Mouse (Mus musculus): Measurements from ENCODE around the gene Gm28048. TPM values are rescaled to one million over a fixed set of nuclear protein-coding genes. Genes with fewer than 3 reads are reported as not detected.

Gene Gm28048
- polyA plus RNA-seq, 1 experiment = 0.05 TPM

GRCm38 (mm10) chr11:22844754-22845718, 136.9 kb downstream of the Gm28048 start:
- no peak overlapping the region for H3K4me3 ChIP-seq (ENCODE audit: extremely low read depth, insufficient read depth, insufficient read length)
- no peaks in the 10 kb centered on the region for H3K27me3 ChIP-seq (ENCODE audit: control insufficient read depth, insufficient read depth, low read length)
- peak overlapping the region; percentile 81 for H3K27ac ChIP-seq (ENCODE audit: insufficient read depth, low read length)
- no peaks in the 10 kb centered on the region for H3K36me3 ChIP-seq (ENCODE audit: control insufficient read depth, insufficient read depth, low read length)
- TF ChIP-seq POLR2A (IDR thresholded peaks at IDR 0.05; ENCODE audit: low read depth, low read length) = no peak
- TF ChIP-seq CTCF (IDR thresholded peaks at IDR 0.05; ENCODE audit: extremely low read depth, insufficient read depth, insufficient read length, insufficient replicate concordance) = no peak
- 12% methylated on average over 4 of the region's 4 CpGs for WGBS
- peaks cover 64% of the 10 kb centered on the region for H3K4me1 ChIP-seq (ENCODE audit: control insufficient read depth, insufficient read depth, insufficient read length)
- no peak for DNase-seq (ENCODE audit: low read depth in 1 of 2, low spot score in 2 of 2)

GRCm38 (mm10) chr11:22839456-22839855, 142.4 kb downstream of the Gm28048 start:
- H3K27me3 ChIP-seq (ENCODE audit: control insufficient read depth, insufficient read depth, low read length) = no peaks in the 10 kb centered on the region
- no peak overlapping the region for H3K4me3 ChIP-seq (ENCODE audit: extremely low read depth, insufficient read depth, insufficient read length)
- 47% methylated on average over 3 of the region's 3 CpGs for WGBS
- peak overlapping the region; percentile 20; the same call in 1 of the 2 replicates for H3K27ac ChIP-seq (ENCODE audit: insufficient read depth, low read length)
- no peak for TF ChIP-seq CTCF (IDR thresholded peaks at IDR 0.05; ENCODE audit: extremely low read depth, insufficient read depth, insufficient read length, insufficient replicate concordance)
- no peak for TF ChIP-seq POLR2A (IDR thresholded peaks at IDR 0.05; ENCODE audit: low read depth, low read length)
- H3K36me3 ChIP-seq (ENCODE audit: control insufficient read depth, insufficient read depth, low read length) = peaks cover 13% of the 10 kb centered on the region
- no peak for DNase-seq (ENCODE audit: low read depth in 1 of 2, low spot score in 2 of 2)
- H3K4me1 ChIP-seq (ENCODE audit: control insufficient read depth, insufficient read depth, insufficient read length) = peaks cover 43% of the 10 kb centered on the region

- WGBS = 71% methylated on average over 1 of the region's 1 CpGs
Observed at GRCm38 (mm10) chr11:22838361-22838760, 143.5 kb downstream of the Gm28048 start.

GRCm38 (mm10) chr11:22836269-22836668, 145.6 kb downstream of the Gm28048 start:
- Histone ChIP-seq H3K27ac (ENCODE audit: insufficient read depth, low read length) (no peak overlapping the region), H3K27me3 (ENCODE audit: control insufficient read depth, insufficient read depth, low read length) (no peaks in the 10 kb centered on the region), H3K4me3 (ENCODE audit: extremely low read depth, insufficient read depth, insufficient read length) (no peak overlapping the region), H3K36me3 (ENCODE audit: control insufficient read depth, insufficient read depth, low read length) (peaks cover 19% of the 10 kb centered on the region), H3K4me1 (ENCODE audit: control insufficient read depth, insufficient read depth, insufficient read length) (peaks cover 22% of the 10 kb centered on the region)
- TF ChIP-seq CTCF (IDR thresholded peaks at IDR 0.05; ENCODE audit: extremely low read depth, insufficient read depth, insufficient read length, insufficient replicate concordance) (no peak), POLR2A (IDR thresholded peaks at IDR 0.05; ENCODE audit: low read depth, low read length) (no peak)
- no peak for DNase-seq (ENCODE audit: low read depth in 1 of 2, low spot score in 2 of 2)
- WGBS = 78% methylated on average over 10 of the region's 10 CpGs

More at GRCm38 (mm10) chr11:22838361-22838760, 143.5 kb downstream of the Gm28048 start:
- DNase-seq (ENCODE audit: low read depth in 1 of 2, low spot score in 2 of 2) = no peak
- H3K27me3 ChIP-seq (ENCODE audit: control insufficient read depth, insufficient read depth, low read length) = no peaks in the 10 kb centered on the region
- H3K4me3 ChIP-seq (ENCODE audit: extremely low read depth, insufficient read depth, insufficient read length) = no peak overlapping the region
- H3K27ac ChIP-seq (ENCODE audit: insufficient read depth, low read length) = no peak overlapping the region
- TF ChIP-seq POLR2A (IDR thresholded peaks at IDR 0.05; ENCODE audit: low read depth, low read length) (no peak), CTCF (IDR thresholded peaks at IDR 0.05; ENCODE audit: extremely low read depth, insufficient read depth, insufficient read length, insufficient replicate concordance) (no peak)
- peaks cover 19% of the 10 kb centered on the region for H3K36me3 ChIP-seq (ENCODE audit: control insufficient read depth, insufficient read depth, low read length)
- peaks cover 34% of the 10 kb centered on the region for H3K4me1 ChIP-seq (ENCODE audit: control insufficient read depth, insufficient read depth, insufficient read length)

GRCm38 (mm10) chr11:22832600-22832999, 149.3 kb downstream of the Gm28048 start:
- H3K4me1 ChIP-seq (ENCODE audit: control insufficient read depth, insufficient read depth, insufficient read length) = peaks cover 14% of the 10 kb centered on the region; the same call in 1 of the 2 replicates
- DNase-seq (ENCODE audit: low read depth in 1 of 2, low spot score in 2 of 2) = no peak
- 45% methylated on average over 4 of the region's 4 CpGs for WGBS
- TF ChIP-seq CTCF (IDR thresholded peaks at IDR 0.05; ENCODE audit: extremely low read depth, insufficient read depth, insufficient read length, insufficient replicate concordance) (no peak), POLR2A (IDR thresholded peaks at IDR 0.05; ENCODE audit: low read depth, low read length) (no peak)
- no peak overlapping the region for H3K4me3 ChIP-seq (ENCODE audit: extremely low read depth, insufficient read depth, insufficient read length)
- no peak overlapping the region for H3K27ac ChIP-seq (ENCODE audit: insufficient read depth, low read length)
- H3K36me3 ChIP-seq (ENCODE audit: control insufficient read depth, insufficient read depth, low read length) = peaks cover 22% of the 10 kb centered on the region
- no peaks in the 10 kb centered on the region for H3K27me3 ChIP-seq (ENCODE audit: control insufficient read depth, insufficient read depth, low read length)

- Histone ChIP-seq H3K27ac (ENCODE audit: insufficient read depth, low read length) (no peak overlapping the region), H3K4me3 (ENCODE audit: extremely low read depth, insufficient read depth, insufficient read length) (no peak overlapping the region), H3K4me1 (ENCODE audit: control insufficient read depth, insufficient read depth, insufficient read length) (peaks cover 14% of the 10 kb centered on the region; the same call in 1 of the 2 replicates), H3K27me3 (ENCODE audit: control insufficient read depth, insufficient read depth, low read length) (no peaks in the 10 kb centered on the region), H3K36me3 (ENCODE audit: control insufficient read depth, insufficient read depth, low read length) (peaks cover 22% of the 10 kb centered on the region)
- WGBS = 85% methylated on average over 11 of the region's 11 CpGs
- no peak for TF ChIP-seq POLR2A (IDR thresholded peaks at IDR 0.05; ENCODE audit: low read depth, low read length)
- no peak for DNase-seq (ENCODE audit: low read depth in 1 of 2, low spot score in 2 of 2)
Observed at GRCm38 (mm10) chr11:22831916-22832315, 150.0 kb downstream of the Gm28048 start.

- TF ChIP-seq CTCF (IDR thresholded peaks at IDR 0.05; ENCODE audit: extremely low read depth, insufficient read depth, insufficient read length, insufficient replicate concordance) (no peak), POLR2A (IDR thresholded peaks at IDR 0.05; ENCODE audit: low read depth, low read length) (no peak)
- H3K27me3 ChIP-seq (ENCODE audit: control insufficient read depth, insufficient read depth, low read length) = no peaks in the 10 kb centered on the region
- H3K36me3 ChIP-seq (ENCODE audit: control insufficient read depth, insufficient read depth, low read length) = peaks cover 16% of the 10 kb centered on the region
- no peak for DNase-seq (ENCODE audit: low read depth in 1 of 2, low spot score in 2 of 2)
- H3K4me3 ChIP-seq (ENCODE audit: extremely low read depth, insufficient read depth, insufficient read length) = no peak overlapping the region
- 46% methylated on average over 6 of the region's 6 CpGs for WGBS
- H3K27ac ChIP-seq (ENCODE audit: insufficient read depth, low read length) = peak overlapping the region; percentile 2; the same call in 1 of the 2 replicates
- peaks cover 9% of the 10 kb centered on the region; the same call in 1 of the 2 replicates for H3K4me1 ChIP-seq (ENCODE audit: control insufficient read depth, insufficient read depth, insufficient read length)
Observed at GRCm38 (mm10) chr11:22830684-22831083, 151.2 kb downstream of the Gm28048 start.
